Mouse (Mus musculus): Measurements from ENCODE around the gene Gucy2c.

Gucy2c gene

GRCm38 (mm10) chr6:136660831-136661705, 120.5 kb downstream of the Gucy2c start:
- DNase-seq = no peak

- DNase-seq = no peak
Observed at GRCm38 (mm10) chr6:136659226-136659625, 122.3 kb downstream of the Gucy2c start.

- no peak for DNase-seq
Observed at GRCm38 (mm10) chr6:136658303-136658702, 123.3 kb downstream of the Gucy2c start.

- no peak for DNase-seq
Observed at GRCm38 (mm10) chr6:136655786-136656185, 125.8 kb downstream of the Gucy2c start.

GRCm38 (mm10) chr6:136654470-136654869, 127.1 kb downstream of the Gucy2c start:
- no peak for DNase-seq

- DNase-seq = no peak
Observed at GRCm38 (mm10) chr6:136653331-136653730, 128.2 kb downstream of the Gucy2c start.

- DNase-seq = no peak
Observed at GRCm38 (mm10) chr6:136650664-136651063, 130.9 kb downstream of the Gucy2c start.

GRCm38 (mm10) chr6:136647455-136647861, 134.1 kb downstream of the Gucy2c start:
- DNase-seq = no peak
